Mouse (Mus musculus) liver, adult 2 months (tissue): ENCODE results near the gene Cutc.

Experiments
- CTCF ChIP-seq: fragments of 200-500 bp; IDR thresholded peaks from 2 replicates; pipeline ENCODE4 v1.5.1; 2011; ENCODE audit warnings: low read depth, low read length, control low read depth
- POLR2A ChIP-seq: fragments of 200-500 bp; IDR thresholded peaks from 2 replicates; pipeline ENCODE4 v1.6.1; 2011; ENCODE audit warnings: low read length, control low read depth; ENCODE audit not compliant: insufficient read depth; ENCODE audit errors: extremely low read depth

- TF ChIP-seq CTCF (no peak), POLR2A (no peak)
Observed at GRCm38 (mm10) chr19:43793951-43794350, 41.2 kb downstream of the Cutc start.
